Mouse (Mus musculus) erythroblast, embryonic 14.5 days (primary cell): ENCODE data around the gene Ddx39.

Experiments used
- GATA1 ChIP-seq: IDR thresholded peaks from 2 replicates; pipeline ENCODE4 v1.6.1; 2012; ENCODE audit warnings: low read length, inconsistent platforms, mixed read lengths
- TAL1 ChIP-seq: IDR thresholded peaks from 3 replicates; pipeline ENCODE4 v1.6.1; 2012; ENCODE audit warnings: low read length, inconsistent platforms, mixed read lengths

DNA sequence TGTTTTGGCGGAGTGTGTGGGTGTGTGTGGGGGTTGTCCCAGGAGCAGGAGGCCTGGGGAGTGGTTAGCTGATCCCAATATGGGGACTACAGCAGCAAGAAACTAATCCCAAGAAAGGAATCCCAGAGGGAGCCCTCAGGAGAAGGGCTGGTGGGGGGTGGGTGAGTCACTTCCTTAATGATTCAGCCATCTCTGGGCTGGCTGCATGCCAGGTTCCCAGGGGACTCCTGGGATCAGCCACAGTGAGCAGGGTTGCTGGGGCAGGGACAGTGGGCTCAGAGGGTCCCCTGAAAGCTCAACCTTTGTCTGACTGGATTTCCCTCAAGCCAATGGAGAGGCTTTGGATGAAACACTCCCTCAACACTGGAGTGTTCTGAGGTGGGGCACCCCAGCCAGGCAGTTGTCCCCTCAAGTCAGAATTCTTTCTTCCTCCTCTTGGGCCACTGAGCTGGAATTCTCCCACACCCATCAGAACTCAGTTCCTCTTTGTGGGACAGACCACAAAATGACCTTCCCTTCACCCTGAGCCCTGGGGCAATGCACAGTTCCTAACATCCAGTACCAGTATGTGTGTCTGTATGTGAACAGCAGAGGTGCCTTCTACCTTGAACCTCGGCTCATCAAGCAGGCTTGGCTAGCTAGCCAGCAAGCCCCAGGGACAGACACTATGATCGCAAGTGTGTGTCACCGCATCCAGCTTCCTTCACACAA is 23.0 kb downstream of the Ddx39 start:
- TF ChIP-seq TAL1 (no peak), GATA1 (no peak)
